In genomic region chr10:41205647-41206046, GRCm38 (mm10) we compare ENCODE assay signal across 28 mouse cellular contexts.
DNase-seq lines count a peak whose midpoint lies in the region; ATAC-seq and TF ChIP-seq lines count a peak whose summit lies in the region.
"Had no signal": no experiment of that assay in that cellular context is flagged by ENCODE, and none has a peak within 500 bp of the region (broad histone marks: within the 10 kb centered on the region; RNA-seq: fewer than 3 reads in every experiment).

No protein-coding gene starts in this region.

- H3K4me1 ChIP-seq in midbrain, embryonic 10.5 days, result peaks cover 33% of the 10 kb centered on the region
- peaks cover 18% of the 10 kb centered on the region for H3K4me1 ChIP-seq in midbrain, embryonic 15.5 days
- H3K4me1 ChIP-seq in liver, embryonic 12.5 days, result peaks cover 84% of the 10 kb centered on the region
- no peaks in the 10 kb centered on the region for H3K4me1 ChIP-seq in stomach, postnatal 0 days (replicated peaks; ENCODE audit: control insufficient read depth, insufficient read depth)
- H3K4me1 ChIP-seq: embryonic facial prominence, embryonic 13.5 days; limb, embryonic 13.5 days; neural tube, embryonic 12.5 days; stomach, embryonic 15.5 days had no signal

- no peaks in the 10 kb centered on the region for H3K36me3 ChIP-seq in midbrain, embryonic 10.5 days
- no peaks in the 10 kb centered on the region for H3K36me3 ChIP-seq in midbrain, embryonic 15.5 days (replicated peaks)
- 0 out of 2 replicates have a peak, but pooled peaks cover 2% of the 10 kb centered on the region for H3K36me3 ChIP-seq in liver, embryonic 12.5 days
- H3K36me3 ChIP-seq in stomach, postnatal 0 days (ENCODE audit: control insufficient read depth, insufficient read depth, low read length), result no peaks in the 10 kb centered on the region
- H3K36me3 ChIP-seq: embryonic facial prominence, embryonic 13.5 days; forebrain, embryonic 15.5 days; heart, embryonic 15.5 days; hindbrain, embryonic 10.5 days; limb, embryonic 13.5 days; neural tube, embryonic 12.5 days; stomach, embryonic 15.5 days had no signal

- no peak for TF ChIP-seq CTCF in stomach, postnatal 0 days (IDR thresholded peaks at IDR 0.05; ENCODE audit: low read depth)

- H3K27me3 ChIP-seq in midbrain, embryonic 10.5 days (ENCODE audit: low read depth, poor library complexity, severe bottlenecking), result no peaks in the 10 kb centered on the region
- H3K27me3 ChIP-seq in midbrain, embryonic 15.5 days (replicated peaks), result no peaks in the 10 kb centered on the region
- H3K27me3 ChIP-seq in liver, embryonic 12.5 days (replicated peaks), result no peaks in the 10 kb centered on the region
- no peaks in the 10 kb centered on the region for H3K27me3 ChIP-seq in stomach, postnatal 0 days (ENCODE audit: control insufficient read depth, insufficient read depth, low read length)
- H3K27me3 ChIP-seq: embryonic facial prominence, embryonic 13.5 days; forebrain, embryonic 15.5 days; heart, embryonic 15.5 days; limb, embryonic 13.5 days; megakaryocyte, embryonic 14.5 days; neural tube, embryonic 12.5 days; stomach, embryonic 15.5 days had no signal

- no peak for DNase-seq in midbrain, embryonic 10.5 days (ENCODE audit: low spot score)
- DNase-seq in c-Kit-positive CD71-positive TER-119-negative erythroid progenitor cells, embryonic 14.5 days (ENCODE audit: low read depth), result peak; percentile 60
- peak; percentile 11 for DNase-seq in stomach, postnatal 0 days (ENCODE audit: low spot score)
- DNase-seq in right cerebral cortex, postnatal 10 days (ENCODE audit: low spot score in 2 of 2), result no peak
- DNase-seq: adrenal gland, postnatal 14 days; cerebellum, adult 11-12 months; cerebellum, postnatal 14 days; gastrocnemius, postnatal 10 days; kidney, postnatal 36 days; layer of hippocampus, postnatal 36 days; lung, embryonic 14.5 days; lung, postnatal 36 days; midbrain, embryonic 14.5 days; retina, postnatal 1 day; thymus, adult 18-20 months had no signal

- H3K9me3 ChIP-seq in midbrain, embryonic 10.5 days (replicated peaks), result no peaks in the 10 kb centered on the region
- H3K9me3 ChIP-seq in midbrain, embryonic 15.5 days, result no peaks in the 10 kb centered on the region
- no peaks in the 10 kb centered on the region for H3K9me3 ChIP-seq in liver, embryonic 12.5 days (replicated peaks)
- no peaks in the 10 kb centered on the region for H3K9me3 ChIP-seq in stomach, postnatal 0 days (ENCODE audit: control insufficient read depth, low read length)
- H3K9me3 ChIP-seq: embryonic facial prominence, embryonic 13.5 days; forebrain, embryonic 15.5 days; heart, embryonic 15.5 days; hindbrain, embryonic 10.5 days; limb, embryonic 13.5 days; neural tube, embryonic 12.5 days; stomach, embryonic 15.5 days had no signal

- H3K9ac ChIP-seq in midbrain, embryonic 15.5 days, result no peak overlapping the region
- H3K9ac ChIP-seq in liver, embryonic 12.5 days, result peak overlapping the region; percentile 69
- no peak overlapping the region for H3K9ac ChIP-seq in stomach, postnatal 0 days (ENCODE audit: low read length)
- H3K9ac ChIP-seq: embryonic facial prominence, embryonic 13.5 days; forebrain, embryonic 15.5 days; heart, embryonic 15.5 days; limb, embryonic 13.5 days; lung, embryonic 14.5 days; neural tube, embryonic 12.5 days; stomach, embryonic 15.5 days had no signal

- 74% methylated on average over 2 of the region's 2 CpGs for WGBS in midbrain, embryonic 10.5 days
- 85% methylated on average over 2 of the region's 2 CpGs for WGBS in midbrain, embryonic 15.5 days
- WGBS in liver, embryonic 12.5 days (ENCODE audit: insufficient replicate concordance), result 37% methylated on average over 2 of the region's 2 CpGs
- 47% methylated on average over 2 of the region's 2 CpGs for WGBS in stomach, postnatal 0 days

- H3K4me2 ChIP-seq in midbrain, embryonic 15.5 days, result no peak overlapping the region
- H3K4me2 ChIP-seq in liver, embryonic 12.5 days, result peak overlapping the region; percentile 63
- H3K4me2 ChIP-seq in stomach, postnatal 0 days (replicated peaks; ENCODE audit: low read depth), result no peak overlapping the region
- H3K4me2 ChIP-seq: embryonic facial prominence, embryonic 13.5 days; forebrain, embryonic 15.5 days; heart, embryonic 15.5 days; limb, embryonic 13.5 days; lung, embryonic 14.5 days; neural tube, embryonic 12.5 days; stomach, embryonic 15.5 days had no signal

- 0 out of 2 replicates have a peak overlapping the region, but pooled peaks have one; percentile 2 for H3K27ac ChIP-seq in midbrain, embryonic 10.5 days (replicated peaks)
- no peak overlapping the region for H3K27ac ChIP-seq in midbrain, embryonic 15.5 days
- H3K27ac ChIP-seq in liver, embryonic 12.5 days, result peak overlapping the region; percentile 98
- no peak overlapping the region for H3K27ac ChIP-seq in stomach, postnatal 0 days (replicated peaks)
- H3K27ac ChIP-seq: embryonic facial prominence, embryonic 13.5 days; forebrain, embryonic 15.5 days; heart, embryonic 15.5 days; hindbrain, embryonic 10.5 days; limb, embryonic 13.5 days; neural tube, embryonic 12.5 days; stomach, embryonic 15.5 days had no signal

- H3K4me3 ChIP-seq in midbrain, embryonic 10.5 days, result no peak overlapping the region
- no peak overlapping the region for H3K4me3 ChIP-seq in midbrain, embryonic 15.5 days
- H3K4me3 ChIP-seq in liver, embryonic 12.5 days, result no peak overlapping the region
- no peak overlapping the region for H3K4me3 ChIP-seq in stomach, postnatal 0 days (ENCODE audit: low read depth, low read length)
- H3K4me3 ChIP-seq: embryonic facial prominence, embryonic 13.5 days; forebrain, embryonic 15.5 days; heart, embryonic 15.5 days; hindbrain, embryonic 10.5 days; limb, embryonic 13.5 days; megakaryocyte, embryonic 14.5 days; neural tube, embryonic 12.5 days; stomach, embryonic 15.5 days had no signal

- no peak for ATAC-seq in midbrain, embryonic 15.5 days (replicated peaks)
- no peak for ATAC-seq in liver, embryonic 12.5 days
- no peak for ATAC-seq in stomach, postnatal 0 days (ENCODE audit: low FRiP score, low TSS enrichment)
- no peak for ATAC-seq in activated CD4-positive, CD25-positive, alpha-beta regulatory T cell, adult 4 months
- ATAC-seq: forebrain, embryonic 15.5 days; hindbrain, embryonic 16.5 days; intestine, postnatal 0 days had no signal

- TF ChIP-seq EP300 in stomach, postnatal 0 days (optimal IDR thresholded peaks at IDR 0.05), result no peak

Comparison
In these comparisons a context has a peak if more than half of its experiments do, and no peak if none do; other contexts are left out.
1. H3K27ac ChIP-seq: peak in midbrain, embryonic 10.5 days (single experiment) and liver, embryonic 12.5 days (single experiment); none in midbrain, embryonic 15.5 days (single experiment) and stomach, postnatal 0 days (single experiment).
2. DNase-seq: peak in c-Kit-positive CD71-positive TER-119-negative erythroid progenitor cells, embryonic 14.5 days (single experiment) and stomach, postnatal 0 days (single experiment); none in midbrain, embryonic 10.5 days (single experiment) and right cerebral cortex, postnatal 10 days (0 of 2).